Mouse (Mus musculus) MEL (cell line): ENCODE measurements around the gene Abhd12. TPM values are rescaled to one million over a fixed set of nuclear protein-coding genes. Genes with fewer than 3 reads are reported as not detected.

Experiments used
- DNase-seq: peaks from one replicate; pipeline ENCODE4 v3.0.0; 2011; ENCODE audit warnings: low read depth, low spot score
- H3K27ac ChIP-seq: 2 replicates; pipeline ENCODE4 v1.5.1; 2012; ENCODE audit warnings: low read depth, mild to moderate bottlenecking, control low read depth, low read length, moderate library complexity; ENCODE audit not compliant: control insufficient read depth
- H3K27me3 ChIP-seq, 2 experiments: fragments of 150-350 bp in 1 of 2; sonication (generic) in 1 of 2; 2 replicates each; pipeline ENCODE4 v1.6.1; 2012; ENCODE audit warnings: low read length in 2 of 2, mild to moderate bottlenecking in 2 of 2, improper control_type of control experiment in 1 of 2, moderate library complexity in 1 of 2; ENCODE audit not compliant: insufficient read depth in 2 of 2, control insufficient read depth in 1 of 2
- H3K36me3 ChIP-seq, 2 experiments: 2 replicates each; pipeline ENCODE4 v1.6.1; 2012 to 2014; ENCODE audit warnings: low read length in 2 of 2, improper control_type of control experiment in 1 of 2, inconsistent platforms in 1 of 2, mild to moderate bottlenecking in 1 of 2; ENCODE audit not compliant: insufficient read depth in 2 of 2, control insufficient read depth in 1 of 2
- H3K4me1 ChIP-seq, 2 experiments: fragments of 150-350 bp in 1 of 2; sonication (generic) in 1 of 2; 2 replicates each; pipeline ENCODE4 v1.6.1; 2012; ENCODE audit warnings: low read length in 2 of 2, improper control_type of control experiment in 1 of 2, mild to moderate bottlenecking in 1 of 2; ENCODE audit not compliant: insufficient read depth in 2 of 2, control insufficient read depth in 1 of 2
- H3K4me3 ChIP-seq, 2 experiments: fragments of 150-350 bp in 1 of 2; sonication (generic) in 1 of 2; 2 replicates each; pipeline ENCODE4 v1.5.1; 2012; ENCODE audit warnings: low read depth in 2 of 2, low read length in 2 of 2, mild to moderate bottlenecking in 2 of 2, moderate library complexity in 2 of 2, control low read depth in 1 of 2, improper control_type of control experiment in 1 of 2; ENCODE audit not compliant: control insufficient read depth in 1 of 2, insufficient read depth in 1 of 2
- H3K79me2 ChIP-seq: 2 replicates; pipeline ENCODE4 v1.6.1; 2012; ENCODE audit warnings: mild to moderate bottlenecking, low read length, moderate library complexity; ENCODE audit not compliant: control insufficient read depth, poor library complexity, insufficient read depth
- H3K9ac ChIP-seq: 2 replicates; pipeline ENCODE4 v1.6.1; 2012; ENCODE audit warnings: low read depth, mild to moderate bottlenecking, control low read depth, low read length, moderate library complexity; ENCODE audit not compliant: control insufficient read depth, poor library complexity, severe bottlenecking
- H3K9me3 ChIP-seq: fragments of 150-350 bp; sonication (generic); replicated peaks from 2 replicates; pipeline ENCODE4 v1.6.1; 2012; ENCODE audit warnings: mild to moderate bottlenecking, low read length, improper control_type of control experiment, moderate library complexity; ENCODE audit not compliant: insufficient read depth
- CHD1 ChIP-seq: IDR thresholded peaks from 2 replicates; pipeline ENCODE4 v1.6.1; 2012; ENCODE audit warnings: low read depth, mild to moderate bottlenecking, inconsistent platforms, low read length, improper control_type of control experiment
- ELF1 ChIP-seq: IDR thresholded peaks from 2 replicates; pipeline ENCODE4 v1.6.1; 2014; ENCODE audit warnings: low read depth, mild to moderate bottlenecking, inconsistent platforms, low read length, improper control_type of control experiment, moderate library complexity
- GATA1 ChIP-seq: IDR thresholded peaks from 2 replicates; pipeline ENCODE4 v1.6.1; 2011; ENCODE audit warnings: low read depth, low read length, improper control_type of control experiment
- HCFC1 ChIP-seq: IDR thresholded peaks from 2 replicates; pipeline ENCODE4 v1.6.1; 2012; ENCODE audit warnings: low read depth, mild to moderate bottlenecking, inconsistent platforms, low read length, improper control_type of control experiment, moderate library complexity
- JUND ChIP-seq: IDR thresholded peaks from 2 replicates; pipeline ENCODE4 v1.6.1; 2011; ENCODE audit warnings: low read depth, mild to moderate bottlenecking, improper control_type of control experiment, low read length
- KAT2A ChIP-seq: conservative IDR thresholded peaks from 2 replicates; pipeline ENCODE4 v1.6.1; 2012; ENCODE audit warnings: low read depth, low read length, improper control_type of control experiment, inconsistent platforms
- MAX ChIP-seq: IDR thresholded peaks from 2 replicates; pipeline ENCODE4 v1.6.1; 2011; ENCODE audit warnings: low read length, improper control_type of control experiment
- MEF2A ChIP-seq: IDR thresholded peaks from 2 replicates; pipeline ENCODE4 v1.6.1; 2014; ENCODE audit warnings: low read depth, mild to moderate bottlenecking, inconsistent platforms, low read length, improper control_type of control experiment; ENCODE audit not compliant: poor library complexity, insufficient replicate concordance, severe bottlenecking; ENCODE audit errors: extremely low read depth
- MYB ChIP-seq: IDR thresholded peaks from 2 replicates; pipeline ENCODE4 v1.6.1; 2011; ENCODE audit warnings: mild to moderate bottlenecking, low read depth, low read length, improper control_type of control experiment
- MYC ChIP-seq: IDR thresholded peaks from 2 replicates; pipeline ENCODE4 v1.6.1; 2011; ENCODE audit warnings: low read depth, mild to moderate bottlenecking, low read length, improper control_type of control experiment, moderate library complexity
- NELFE ChIP-seq: IDR thresholded peaks from 2 replicates; pipeline ENCODE4 v1.6.1; 2011; ENCODE audit warnings: low read depth, low read length, improper control_type of control experiment
- POLR2A ChIP-seq, 2 experiments: IDR thresholded peaks; 2 replicates each; pipeline ENCODE4 v1.6.1; 2011 to 2012; ENCODE audit warnings: low read length in 2 of 2, mild to moderate bottlenecking in 2 of 2, control low read depth in 1 of 2, improper control_type of control experiment in 1 of 2, low read depth in 1 of 2, moderate library complexity in 1 of 2; ENCODE audit not compliant: control insufficient read depth in 1 of 2, insufficient read depth in 1 of 2, poor library complexity in 1 of 2
- POLR2AphosphoS2 ChIP-seq: IDR thresholded peaks from 2 replicates; pipeline ENCODE4 v1.6.1; 2011; ENCODE audit warnings: low read length, improper control_type of control experiment
- RAD21 ChIP-seq: IDR thresholded peaks from 2 replicates; pipeline ENCODE4 v1.6.1; 2011; ENCODE audit warnings: mild to moderate bottlenecking, low read depth, low read length, improper control_type of control experiment
- SIN3A ChIP-seq: IDR thresholded peaks from 2 replicates; pipeline ENCODE4 v1.6.1; 2012; ENCODE audit warnings: low read length, improper control_type of control experiment, inconsistent platforms
- SMC3 ChIP-seq: IDR thresholded peaks from 2 replicates; pipeline ENCODE4 v1.6.1; 2011; ENCODE audit warnings: low read depth, low read length, improper control_type of control experiment
- TAL1 ChIP-seq: IDR thresholded peaks from 2 replicates; pipeline ENCODE4 v1.6.1; 2012; ENCODE audit warnings: mild to moderate bottlenecking, inconsistent platforms, low read length, moderate library complexity, mixed read lengths
- TCF12 ChIP-seq: IDR thresholded peaks from 2 replicates; pipeline ENCODE4 v1.6.1; 2014; ENCODE audit warnings: low read depth, mild to moderate bottlenecking, inconsistent platforms, low read length, improper control_type of control experiment, moderate library complexity
- USF1 ChIP-seq: IDR thresholded peaks from 2 replicates; pipeline ENCODE4 v1.6.1; 2014; ENCODE audit warnings: low read depth, mild to moderate bottlenecking, inconsistent platforms, low read length, improper control_type of control experiment, moderate library complexity
- ZC3H11A ChIP-seq: IDR thresholded peaks from 2 replicates; pipeline ENCODE4 v1.6.1; 2012; ENCODE audit warnings: low read depth, mild to moderate bottlenecking, inconsistent platforms, low read length, improper control_type of control experiment
- ZMIZ1 ChIP-seq: IDR thresholded peaks from 2 replicates; pipeline ENCODE4 v1.6.1; 2012; ENCODE audit warnings: low read depth, mild to moderate bottlenecking, inconsistent platforms, low read length, improper control_type of control experiment, moderate library complexity
- polyA plus RNA-seq, 2 experiments: library from polyadenylated mRNA; stranded (reverse) in 1 of 2; unstranded in 1 of 2; fragments of >175 nt in 1 of 2; fragments of >200 nt in 1 of 2; gene quantifications; 2 replicates each; pipeline versions ENCODE4 v1.2.1 to v1.2.4; 2012; ENCODE audit warnings: low replicate concordance in 2 of 2, low read depth in 1 of 2; ENCODE audit not compliant: insufficient read length in 2 of 2, insufficient read depth in 1 of 2, missing spikeins in 1 of 2
- total RNA-seq: library from RNA; depleted of rRNA; stranded (reverse); fragments of 300-350 nt; gene quantifications from 2 replicates; pipeline ENCODE4 v1.2.3, GENCODE M21; 2012

Gene Abhd12
- total and polyA plus RNA-seq, 3 experiments: 23.7 to 29.4 TPM; not detected in 1

GRCm38 (mm10) chr2:150858724-150859487, 45.6 kb downstream of the Abhd12 start:
- no peak for DNase-seq
- Histone ChIP-seq H3K27ac (no peak overlapping the region), H3K79me2 (no peaks in the 10 kb centered on the region), H3K27me3 (no peaks in the 10 kb centered on the region), H3K9ac (no peak overlapping the region), H3K4me3 (no peak overlapping the region), H3K9me3 (no peaks in the 10 kb centered on the region), H3K4me1 (no peaks in the 10 kb centered on the region), H3K36me3 (no peaks in the 10 kb centered on the region; a peak in 2 of 4 replicates)
- TF ChIP-seq JUND (no peak), SMC3 (no peak), MYC (no peak), KAT2A (no peak), HCFC1 (no peak), CHD1 (no peak), TCF12 (no peak), GATA1 (no peak), MAX (no peak), ZMIZ1 (no peak)

- Histone ChIP-seq H3K27ac (no peak overlapping the region), H3K9me3 (no peaks in the 10 kb centered on the region), H3K27me3 (no peaks in the 10 kb centered on the region), H3K4me3 (no peak overlapping the region), H3K4me1 (no peaks in the 10 kb centered on the region), H3K36me3 (no peaks in the 10 kb centered on the region; a peak in 2 of 4 replicates), H3K79me2 (no peaks in the 10 kb centered on the region), H3K9ac (no peak overlapping the region)
- no peak for DNase-seq
- TF ChIP-seq MEF2A (no peak), RAD21 (no peak), NELFE (no peak), ZC3H11A (no peak), POLR2A (IDR thresholded peaks at IDR 0.05; ENCODE audit: control insufficient read depth in 1 of 2, insufficient read depth in 1 of 2, low read depth in 1 of 2, low read length in 2 of 2, poor library complexity in 1 of 2) (no peak), MYB (no peak), POLR2AphosphoS2 (no peak), TCF12 (no peak), MAX (no peak), USF1 (no peak), TAL1 (no peak), ELF1 (no peak), SMC3 (no peak), SIN3A (no peak), KAT2A (no peak)
Measured at GRCm38 (mm10) chr2:150855186-150855585, 49.4 kb downstream of the Abhd12 start.
